Mouse (Mus musculus) limb, embryonic 15.5 days (tissue): ENCODE measurements around the gene Gm21671. TPM values are rescaled to one million over a fixed set of nuclear protein-coding genes. Genes with fewer than 3 reads are reported as not detected.
"Not testable (repeated sequence)": the region's sequence is repeated elsewhere in the genome, so short reads cannot be mapped to it uniquely, and the experiment has no call there.

Experiments used
- ATAC-seq: fragments of 200-750 bp; cut with Nextera tagmentation; 2 replicates; pipeline ENCODE4 v1.8.0; 2017; ENCODE audit warnings: low read depth, moderate TSS enrichment; ENCODE audit not compliant: insufficient number of reproducible peaks, low FRiP score, low TSS enrichment
- H3K27ac ChIP-seq: fragments of 300-500 bp; sonication (generic); 2 replicates; pipeline ENCODE4 v1.5.1; 2015; ENCODE audit warnings: moderate library complexity, mild to moderate bottlenecking, inconsistent platforms
- H3K27me3 ChIP-seq: fragments of 300-500 bp; sonication (generic); 2 replicates; pipeline ENCODE4 v1.6.1; 2015; ENCODE audit warnings: inconsistent platforms
- H3K36me3 ChIP-seq: fragments of 300-500 bp; sonication (generic); 2 replicates; pipeline ENCODE4 v1.6.1; 2015; ENCODE audit warnings: inconsistent platforms
- H3K4me1 ChIP-seq: fragments of 300-500 bp; sonication (generic); 2 replicates; pipeline ENCODE4 v1.6.1; 2015; ENCODE audit warnings: inconsistent platforms
- H3K4me2 ChIP-seq: fragments of 300-500 bp; sonication (generic); 2 replicates; pipeline ENCODE4 v1.6.1; 2015; ENCODE audit warnings: mild to moderate bottlenecking, inconsistent platforms
- H3K4me3 ChIP-seq: fragments of 300-500 bp; sonication (generic); 2 replicates; pipeline ENCODE4 v1.5.1; 2015; ENCODE audit warnings: mild to moderate bottlenecking, inconsistent platforms
- H3K9ac ChIP-seq: fragments of 300-500 bp; sonication (generic); 2 replicates; pipeline ENCODE4 v1.6.1; 2015; ENCODE audit warnings: inconsistent platforms
- H3K9me3 ChIP-seq: fragments of 300-500 bp; sonication (generic); 2 replicates; pipeline ENCODE4 v1.6.1; 2016; ENCODE audit warnings: inconsistent platforms
- WGBS: fragments of 180-500 bp; shearing (Covaris S2); methylation state at CpG from one replicate; pipeline ENCODE4 v1.1.7; 2015; 5-methylcytosine and 5-hydroxymethylcytosine counted together
- polyA plus RNA-seq: library from polyadenylated mRNA; unstranded; fragments of >200 nt; fragmentation: Nextera tagmentation; extraction: Ambion mirVana; gene quantifications from 2 replicates; pipeline ENCODE4 v1.2.1, GENCODE M21; 2015

Gm21671 gene
- polyA plus RNA-seq = 0.10 TPM in 1 of 2 replicates, not detected in the other

DNA sequence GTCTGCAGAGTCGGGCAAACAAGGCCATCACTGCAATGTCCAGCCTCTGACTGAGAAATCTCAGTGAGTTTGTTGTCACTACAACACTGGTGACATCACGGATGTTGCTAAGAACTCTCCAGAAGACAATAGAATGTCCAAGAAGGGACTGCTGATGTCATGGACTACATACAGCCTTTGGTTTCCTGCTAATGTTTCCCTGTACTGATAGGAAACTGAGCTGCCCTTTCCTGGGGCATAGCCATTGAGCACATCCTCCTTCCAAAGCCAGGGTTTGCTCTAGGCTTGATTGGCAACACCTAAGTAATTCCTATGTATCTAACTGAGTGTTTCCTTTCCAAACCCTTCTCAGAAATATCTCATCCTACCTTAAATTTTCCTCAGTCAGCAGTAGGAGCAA is at the start of gene Gm21671:
Gene Gm21671 (minus strand): TSS at position 101 of the 400 bp plus-strand sequence.
- not testable (repeated sequence) for H3K27me3 ChIP-seq, H3K4me2 ChIP-seq, H3K27ac ChIP-seq, H3K9ac ChIP-seq, ATAC-seq, H3K36me3 ChIP-seq, H3K9me3 ChIP-seq, H3K4me3 ChIP-seq, H3K4me1 ChIP-seq
- 78% methylated on average over 2 of the region's 2 CpGs for WGBS

GRCm38 (mm10) chr5:25988550-25988949 is 34.3 kb upstream of the Gm21671 start, which contains the start of gene Gm21698:
Gm21698 (minus strand) TSS chr5:25988650.
- H3K9me3 ChIP-seq, H3K27me3 ChIP-seq, H3K4me3 ChIP-seq, H3K9ac ChIP-seq, H3K36me3 ChIP-seq, ATAC-seq, H3K27ac ChIP-seq, H3K4me1 ChIP-seq, H3K4me2 ChIP-seq: not testable (repeated sequence)
- WGBS = no CpG with 5 or more reads among the region's 3 CpGs

DNA sequence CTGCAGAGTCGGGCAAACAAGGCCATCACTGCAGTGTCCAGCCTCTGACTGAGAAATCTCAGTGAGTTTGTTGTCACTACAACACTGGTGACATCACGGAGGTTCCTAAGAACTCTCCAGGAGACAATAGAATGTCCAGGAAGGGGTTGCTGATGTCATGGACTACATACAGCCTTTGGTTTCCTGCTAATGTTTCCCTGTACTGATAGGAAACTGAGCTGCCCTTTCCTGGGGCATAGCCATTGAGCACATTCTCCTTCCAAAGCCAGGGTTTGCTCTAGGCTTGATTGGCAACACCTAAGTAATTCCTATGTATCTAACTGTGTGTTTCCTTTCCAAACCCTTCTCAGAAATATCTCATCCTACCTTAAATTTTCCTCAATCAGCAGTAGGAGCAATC is 18.3 kb upstream of the Gm21671 start, which contains the start of gene Gm21680:
Gene Gm21680 (minus strand): TSS at position 101 of the 400 bp plus-strand sequence.
- H3K4me2 ChIP-seq, H3K9ac ChIP-seq, H3K27ac ChIP-seq, H3K27me3 ChIP-seq, H3K4me3 ChIP-seq, H3K36me3 ChIP-seq, ATAC-seq, H3K4me1 ChIP-seq, H3K9me3 ChIP-seq: not testable (repeated sequence)
- no CpG with 5 or more reads among the region's 2 CpGs for WGBS

- ATAC-seq, H3K9me3 ChIP-seq, H3K4me1 ChIP-seq, H3K9ac ChIP-seq, H3K27ac ChIP-seq, H3K27me3 ChIP-seq, H3K4me2 ChIP-seq, H3K4me3 ChIP-seq, H3K36me3 ChIP-seq: not testable (repeated sequence)
- 60% methylated on average over 17 of the region's 17 CpGs for WGBS
Observed at GRCm38 (mm10) chr5:25957050-25957449, 2.8 kb upstream of the Gm21671 start.

GRCm38 (mm10) chr5:25956611-25957010 is 2.4 kb upstream of the Gm21671 start:
- H3K4me3 ChIP-seq, ATAC-seq, H3K27me3 ChIP-seq, H3K4me1 ChIP-seq, H3K9ac ChIP-seq, H3K36me3 ChIP-seq, H3K4me2 ChIP-seq, H3K9me3 ChIP-seq, H3K27ac ChIP-seq: not testable (repeated sequence)
- WGBS = 31% methylated on average over 32 of the region's 32 CpGs

DNA sequence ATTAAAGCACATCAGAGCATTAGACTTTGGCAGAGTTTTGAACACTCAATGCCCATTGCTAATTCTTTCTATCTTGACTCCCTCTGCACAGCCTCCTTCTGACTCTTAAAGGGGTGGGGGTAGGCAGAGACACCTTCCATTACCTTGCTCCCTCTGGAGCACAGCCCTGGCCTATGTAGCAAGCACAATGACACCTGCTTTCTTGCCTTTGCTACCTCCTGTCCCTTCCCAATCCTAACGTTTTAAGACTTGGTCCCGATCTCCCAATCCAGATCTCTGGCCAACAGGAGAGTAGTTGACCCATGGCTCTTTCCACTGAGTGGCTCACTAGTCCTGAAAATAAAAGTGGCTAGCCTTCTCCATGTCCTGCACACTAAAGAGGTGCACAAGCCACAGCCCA is 8.8 kb downstream of the Gm21671 start:
- not testable (repeated sequence) for H3K4me3 ChIP-seq, H3K9me3 ChIP-seq, H3K4me1 ChIP-seq, H3K27ac ChIP-seq, H3K9ac ChIP-seq, H3K36me3 ChIP-seq, ATAC-seq, H3K27me3 ChIP-seq, H3K4me2 ChIP-seq
- WGBS = 78% methylated on average over 2 of the region's 2 CpGs

DNA sequence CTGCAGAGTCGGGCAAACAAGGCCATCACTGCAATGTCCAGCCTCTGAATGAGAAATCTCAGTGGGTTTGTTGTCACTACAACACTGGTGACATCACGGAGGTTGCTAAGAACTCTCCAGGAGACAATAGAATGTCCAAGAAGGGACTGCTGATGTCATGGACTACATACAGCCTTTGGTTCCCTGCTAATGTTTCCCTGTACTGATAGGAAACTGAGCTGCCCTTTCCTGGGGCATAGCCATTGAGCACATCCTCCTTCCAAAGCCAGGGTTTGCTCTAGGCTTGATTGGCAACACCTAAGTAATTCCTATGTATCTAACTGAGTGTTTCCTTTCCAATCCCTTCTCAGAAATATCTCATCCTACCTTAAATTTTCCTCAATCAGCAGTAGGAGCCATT is 11.9 kb downstream of the Gm21671 start, which contains the start of gene Gm21663:
Gene Gm21663 (minus strand): TSS at position 101 of the 400 bp plus-strand sequence.
- not testable (repeated sequence) for ATAC-seq
- 58% methylated on average over 2 of the region's 2 CpGs for WGBS

More for the DNA sequence above, 11.9 kb downstream of the Gm21671 start, which contains the start of gene Gm21663:
- not testable (repeated sequence) for H3K27ac ChIP-seq, H3K4me3 ChIP-seq, H3K4me1 ChIP-seq, H3K9me3 ChIP-seq, H3K27me3 ChIP-seq, H3K9ac ChIP-seq, H3K4me2 ChIP-seq, H3K36me3 ChIP-seq

Other genes with a start within 250 kb of the Gm21671 start
- 6.5 and 7.0 TPM in 2 replicates for gene Xrcc2, start 248.6 kb downstream of the Gm21671 start, polyA plus RNA-seq
- gene Actr3b, start 194.4 kb downstream of the Gm21671 start, polyA plus RNA-seq = 3.3 and 4.2 TPM in 2 replicates
- gene Gm21663, start 12.0 kb downstream of the Gm21671 start, polyA plus RNA-seq = 0.19 TPM in 1 of 2 replicates, not detected in the other
- gene Gm21680, start 18.2 kb upstream of the Gm21671 start, polyA plus RNA-seq = 0.14 TPM in 1 of 2 replicates, not detected in the other
- 0.12 TPM in 1 of 2 replicates, not detected in the other for gene Gm21698, start 34.2 kb upstream of the Gm21671 start, polyA plus RNA-seq
- not detected in 2 replicates for gene Gm1979, start 50.4 kb upstream of the Gm21671 start, polyA plus RNA-seq
- gene Gm5862, start 68.5 kb upstream of the Gm21671 start, polyA plus RNA-seq = 0.09 TPM in 1 of 2 replicates, not detected in the other
- 0.14 TPM in 1 of 2 replicates, not detected in the other for gene Speer4a, start 85.1 kb upstream of the Gm21671 start, polyA plus RNA-seq
- 0.19 TPM in 1 of 2 replicates, not detected in the other for gene Gm7347, start 104.2 kb upstream of the Gm21671 start, polyA plus RNA-seq
- 0.05 TPM in 1 of 2 replicates, not detected in the other for gene Gm10471, start 134.9 kb upstream of the Gm21671 start, polyA plus RNA-seq
- not detected in 2 replicates for gene 5031410I06Rik, start 150.9 kb upstream of the Gm21671 start, polyA plus RNA-seq
- gene Gm10220, start 167.0 kb upstream of the Gm21671 start, polyA plus RNA-seq = 0.14 TPM in 1 of 2 replicates, not detected in the other